Mouse (Mus musculus) kidney, postnatal 25 days (tissue): ENCODE results near the gene Gper1.

ENCODE experiments used
- DNase-seq, 2 experiments: peaks; one replicate each; pipeline ENCODE4 v3.0.0; 2021; ENCODE audit warnings: mixed read lengths in 2 of 2

Gper1 gene

DNA sequence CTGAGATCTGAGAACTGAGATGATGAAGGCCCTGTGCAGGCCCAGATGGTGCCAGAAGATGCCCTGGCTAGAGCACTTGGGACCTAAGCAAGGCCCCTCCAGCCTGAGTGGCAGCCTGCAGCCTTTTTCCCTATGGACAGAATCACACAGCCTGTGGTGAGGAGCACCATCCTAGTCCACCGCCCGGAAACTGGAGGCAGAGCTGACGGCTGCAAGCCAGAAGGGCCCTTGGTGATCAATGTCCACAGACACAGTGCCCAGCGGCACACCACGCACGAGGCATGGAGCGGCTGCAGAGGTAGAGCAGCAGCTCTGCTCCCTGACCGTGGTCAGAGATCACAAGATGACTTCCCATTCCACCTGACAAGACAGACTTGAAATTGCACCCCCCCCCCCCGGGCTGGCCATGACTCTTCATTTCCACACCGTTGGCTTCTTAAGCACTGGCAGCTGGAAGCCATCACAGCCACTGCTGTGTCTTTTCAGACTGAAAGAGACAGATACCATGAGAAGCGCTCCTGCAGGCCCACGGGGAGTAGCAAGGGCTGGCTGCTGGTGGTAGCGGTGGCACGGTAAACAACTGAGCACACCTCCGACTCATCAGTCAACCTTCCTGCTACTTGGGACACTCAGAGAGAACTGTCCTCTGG is 11.2 kb upstream of the Gper1 start:
- DNase-seq = no peak

DNA sequence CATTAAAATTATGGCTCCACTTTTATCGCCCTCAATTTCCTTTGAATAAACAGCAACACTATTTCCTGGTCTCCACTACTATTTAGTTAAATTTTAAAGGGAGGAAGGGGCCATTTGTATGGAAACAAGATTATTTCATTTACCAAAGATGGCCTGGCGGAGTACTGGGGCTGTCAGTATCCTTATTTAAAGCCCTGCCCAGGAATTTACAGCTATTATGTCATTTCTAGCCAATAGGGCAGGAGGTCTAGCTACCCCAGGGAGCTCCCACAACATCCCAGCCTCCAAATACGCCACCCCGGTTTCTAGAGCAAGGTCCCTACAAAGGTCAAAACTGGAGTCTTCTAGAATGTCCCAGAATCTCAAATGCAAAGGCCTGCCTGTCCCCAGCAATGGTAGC is 9.4 kb upstream of the Gper1 start:
- no peak for DNase-seq

DNA sequence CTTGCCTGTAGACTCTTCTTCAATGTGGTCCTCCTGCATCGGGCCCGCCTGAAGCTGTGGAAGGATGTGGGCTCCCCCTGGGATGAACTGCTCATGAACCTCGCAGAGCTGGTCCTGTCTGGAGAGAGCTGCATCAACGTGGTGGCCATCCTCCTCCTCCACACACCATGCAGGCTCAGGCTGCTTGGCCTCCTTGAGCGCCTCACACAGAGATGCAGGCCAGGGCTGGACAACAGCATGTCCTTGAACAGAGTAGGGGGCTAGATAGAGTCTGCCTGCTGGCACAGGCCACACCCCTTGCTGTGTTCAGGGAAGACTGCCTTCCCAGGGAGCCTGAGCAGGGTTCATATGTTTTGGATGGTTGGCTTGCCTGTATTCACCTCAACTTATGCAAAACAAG is 8.0 kb upstream of the Gper1 start:
- DNase-seq = peak in 1 of 2 experiments; percentile 30

DNA sequence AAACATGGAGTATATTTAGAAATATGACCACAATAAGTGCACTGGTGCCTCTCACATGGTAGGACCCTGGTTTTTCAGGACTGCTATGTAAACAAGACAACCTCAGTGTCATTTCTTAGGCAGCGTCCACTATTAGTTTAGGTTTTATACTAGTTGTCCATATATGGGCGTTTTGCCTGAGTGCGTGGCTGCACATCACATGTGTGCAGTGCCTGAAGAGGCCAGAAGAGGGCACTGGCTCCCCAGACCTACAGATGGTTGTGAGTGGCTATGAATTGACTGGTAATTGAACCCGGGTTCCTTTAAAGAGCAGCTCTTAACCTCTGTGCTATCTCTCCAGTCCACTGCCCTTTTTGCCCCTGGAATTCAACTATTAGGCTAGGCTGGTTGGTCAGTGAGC is 6.0 kb upstream of the Gper1 start:
- no peak for DNase-seq

DNA sequence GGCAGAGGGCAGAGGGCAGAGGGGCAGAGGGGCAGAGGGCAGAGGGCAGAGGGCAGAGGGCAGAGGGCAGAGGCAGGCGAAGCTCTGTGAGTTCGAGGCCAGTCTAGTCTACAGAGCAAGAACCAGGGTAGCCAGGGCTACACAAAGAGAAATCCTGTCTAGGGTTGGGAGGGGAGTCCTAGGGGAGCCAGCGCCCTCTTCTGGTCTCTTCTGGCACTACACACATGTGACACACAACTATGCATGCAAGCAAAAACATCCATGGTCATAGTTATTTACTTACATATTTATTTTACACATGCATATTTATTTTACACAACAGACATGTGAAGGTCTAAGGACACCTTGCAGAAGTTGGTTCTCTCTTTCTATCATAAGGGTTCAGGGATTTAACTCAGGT is 5.5 kb upstream of the Gper1 start:
- DNase-seq = no peak

DNA sequence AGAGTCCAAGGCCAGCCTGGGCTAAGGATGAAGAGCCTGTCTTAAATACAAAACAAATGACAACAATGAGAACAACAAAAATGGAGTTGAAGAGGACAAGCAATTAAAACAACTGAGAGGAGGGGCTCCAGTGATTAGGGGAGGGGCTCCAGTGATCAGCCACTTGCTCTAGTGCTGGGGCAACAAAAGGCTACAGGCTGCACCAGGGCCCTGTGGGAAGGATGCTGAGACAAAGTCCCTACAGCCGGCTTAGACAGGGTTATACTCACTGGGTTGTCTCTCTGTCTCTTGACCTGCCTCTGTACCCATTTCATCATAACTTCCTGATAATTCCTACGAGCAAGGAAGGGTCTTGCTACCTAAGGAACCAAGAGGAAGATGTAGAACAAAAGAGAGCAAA is 4.8 kb upstream of the Gper1 start:
- DNase-seq = no peak

DNA sequence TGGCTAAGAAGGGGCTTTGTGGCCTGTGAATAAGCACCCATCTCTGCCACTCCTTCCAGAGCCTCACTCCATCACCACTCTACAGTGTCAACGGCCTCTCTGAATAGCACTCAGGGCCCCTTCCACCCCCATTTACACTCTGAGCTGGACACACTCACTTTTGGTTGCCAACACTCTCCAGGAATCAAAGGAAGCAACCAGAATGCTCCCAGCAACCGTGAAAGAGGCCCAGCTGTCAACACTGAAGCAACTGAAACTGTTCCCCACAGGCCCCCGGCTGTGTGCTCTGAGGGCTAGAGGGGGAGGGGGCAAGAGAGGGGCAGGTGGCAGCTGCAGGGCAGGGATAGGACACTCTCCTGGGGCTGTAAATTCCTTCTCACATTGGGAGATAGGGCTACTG is 4.3 kb upstream of the Gper1 start:
- DNase-seq = no peak

DNA sequence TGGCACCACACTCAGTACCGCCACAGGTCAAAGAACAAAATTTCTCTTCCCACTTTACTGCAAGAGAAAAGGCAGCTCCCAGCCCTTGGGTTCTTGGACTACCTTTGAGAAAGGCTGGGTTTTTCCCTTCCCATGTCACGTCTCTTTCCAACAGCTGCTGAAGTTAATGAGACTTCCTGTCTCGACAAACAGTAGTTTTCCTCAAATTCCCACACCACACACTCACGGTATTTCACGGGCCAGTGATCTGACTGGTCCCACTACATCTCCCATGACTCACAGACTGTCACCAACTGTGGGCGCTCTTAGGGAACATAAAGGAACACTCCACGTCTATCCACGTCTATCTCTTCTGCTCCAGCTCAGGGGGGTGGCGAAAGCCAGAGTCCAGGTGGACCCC is 2.2 kb downstream of the Gper1 start:
- DNase-seq = no peak

DNA sequence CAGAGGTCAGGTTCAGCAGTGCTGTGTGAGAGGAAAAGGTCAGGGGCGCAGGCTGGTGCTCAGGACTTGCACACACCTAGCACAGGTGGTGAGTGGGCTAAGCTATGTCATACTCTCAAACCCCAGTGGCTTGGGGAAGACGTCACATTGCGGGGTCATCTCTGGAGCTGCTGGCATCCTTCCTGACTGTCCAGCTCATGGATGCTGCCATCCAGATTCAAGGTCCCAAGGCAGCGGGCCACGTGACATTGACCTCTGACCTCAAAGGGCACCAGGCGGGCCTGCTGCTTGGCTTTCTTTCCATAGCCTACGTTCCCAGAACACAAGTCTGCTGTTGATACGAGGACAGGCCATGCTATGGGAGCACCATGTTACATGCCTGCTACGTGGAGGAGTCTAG is 4.0 kb downstream of the Gper1 start:
- DNase-seq = no peak

DNA sequence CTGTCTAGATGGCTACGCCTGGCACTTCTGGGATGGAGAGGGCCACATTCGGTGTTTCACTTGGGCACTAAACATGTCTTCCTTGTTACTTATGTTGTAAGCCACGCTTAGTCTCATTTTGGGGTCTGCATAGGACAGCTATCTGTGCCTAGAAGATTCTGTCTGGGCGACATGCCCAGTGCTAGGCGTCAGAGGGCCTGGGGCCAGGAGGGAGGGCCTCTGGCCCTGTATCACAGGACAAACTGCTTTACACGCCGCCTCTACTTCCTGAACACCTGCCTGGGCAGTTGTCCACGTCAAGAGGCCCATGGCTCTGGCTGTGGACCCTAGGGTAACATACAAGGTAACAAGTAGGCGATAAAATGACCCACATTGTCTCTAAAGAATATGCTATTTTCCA is 5.0 kb downstream of the Gper1 start:
- no peak for DNase-seq

DNA sequence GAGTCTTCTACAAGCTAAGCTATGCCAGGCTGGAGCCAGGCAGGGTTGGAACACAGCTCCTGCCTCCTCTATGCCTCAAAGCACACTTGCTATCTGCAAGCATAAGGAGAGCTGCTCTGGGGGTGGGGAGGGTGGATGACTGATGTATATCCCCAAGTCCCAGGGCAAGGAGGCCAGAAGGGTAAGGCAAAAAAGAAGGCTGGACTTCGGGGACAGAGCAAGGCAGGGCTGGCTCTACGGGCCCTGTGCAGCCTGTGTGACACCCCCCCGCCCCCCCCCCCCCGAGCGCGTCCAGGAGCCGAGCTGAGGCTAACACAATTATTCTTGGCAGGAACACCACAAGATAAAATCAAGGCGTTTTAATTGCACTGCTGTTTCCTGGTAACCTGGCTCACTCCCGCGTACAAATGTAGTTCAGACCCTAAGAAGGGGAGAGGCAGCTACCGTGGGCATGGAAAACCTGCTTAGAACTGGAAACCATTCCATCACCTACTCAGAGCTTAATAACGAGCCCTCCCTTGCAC is 6.9 kb downstream of the Gper1 start:
- peak; percentile 33 to 70 for DNase-seq

DNA sequence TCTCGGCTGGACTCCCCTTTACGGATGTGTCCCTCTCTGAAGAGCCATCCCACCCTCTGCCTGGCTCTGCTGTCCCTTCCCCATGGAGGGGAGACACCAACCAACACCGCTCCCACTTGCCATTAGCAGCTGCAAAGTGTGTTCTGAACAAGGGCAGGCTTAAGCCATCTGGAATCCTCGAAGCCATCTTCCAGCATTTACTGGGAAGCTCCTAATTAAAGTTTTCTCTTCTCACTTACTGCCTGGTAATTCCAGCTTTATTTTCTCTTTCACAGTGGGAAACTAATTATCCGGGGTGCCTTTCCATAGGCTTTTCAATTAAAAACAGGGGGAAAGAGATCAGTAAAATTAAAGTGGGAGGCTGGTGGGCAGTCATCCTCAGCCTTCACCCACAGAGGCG is 9.4 kb downstream of the Gper1 start:
- no peak for DNase-seq

DNA sequence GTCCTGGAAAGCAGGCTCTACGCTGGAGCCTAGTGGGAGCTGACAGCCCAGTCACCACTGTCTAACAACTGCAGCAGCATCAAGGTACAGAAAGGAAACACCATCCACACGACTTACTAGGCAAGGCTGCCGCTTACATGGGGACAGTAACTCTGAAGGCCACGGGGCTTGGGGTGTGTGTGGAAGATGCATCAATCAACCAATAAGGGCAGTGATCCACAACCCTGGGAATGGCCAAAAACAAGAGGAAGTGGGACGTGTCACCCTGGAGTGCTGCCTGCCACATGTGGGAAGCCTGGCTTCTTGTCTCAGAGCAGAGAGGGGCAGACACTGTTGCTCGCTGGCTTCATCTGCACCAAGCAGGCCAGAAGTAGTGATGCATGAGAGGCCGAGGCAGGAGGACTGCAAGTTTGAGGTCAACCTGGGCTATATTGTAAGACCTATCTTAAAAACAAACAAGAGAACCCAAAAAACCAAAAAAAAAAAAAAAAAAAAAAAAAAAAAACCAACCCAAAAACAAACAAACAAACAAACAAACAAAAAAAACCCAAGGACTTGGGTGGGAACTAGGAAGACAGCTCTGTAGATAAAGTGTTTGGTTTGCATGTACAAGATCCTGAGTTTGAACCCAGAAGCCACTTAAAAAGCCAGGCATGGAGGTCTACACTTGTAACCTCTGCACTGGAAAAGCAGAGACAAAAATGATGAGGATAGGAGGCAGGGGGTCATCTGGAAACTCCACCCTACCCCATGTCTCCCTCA is 10.0 kb downstream of the Gper1 start:
- no peak for DNase-seq

DNA sequence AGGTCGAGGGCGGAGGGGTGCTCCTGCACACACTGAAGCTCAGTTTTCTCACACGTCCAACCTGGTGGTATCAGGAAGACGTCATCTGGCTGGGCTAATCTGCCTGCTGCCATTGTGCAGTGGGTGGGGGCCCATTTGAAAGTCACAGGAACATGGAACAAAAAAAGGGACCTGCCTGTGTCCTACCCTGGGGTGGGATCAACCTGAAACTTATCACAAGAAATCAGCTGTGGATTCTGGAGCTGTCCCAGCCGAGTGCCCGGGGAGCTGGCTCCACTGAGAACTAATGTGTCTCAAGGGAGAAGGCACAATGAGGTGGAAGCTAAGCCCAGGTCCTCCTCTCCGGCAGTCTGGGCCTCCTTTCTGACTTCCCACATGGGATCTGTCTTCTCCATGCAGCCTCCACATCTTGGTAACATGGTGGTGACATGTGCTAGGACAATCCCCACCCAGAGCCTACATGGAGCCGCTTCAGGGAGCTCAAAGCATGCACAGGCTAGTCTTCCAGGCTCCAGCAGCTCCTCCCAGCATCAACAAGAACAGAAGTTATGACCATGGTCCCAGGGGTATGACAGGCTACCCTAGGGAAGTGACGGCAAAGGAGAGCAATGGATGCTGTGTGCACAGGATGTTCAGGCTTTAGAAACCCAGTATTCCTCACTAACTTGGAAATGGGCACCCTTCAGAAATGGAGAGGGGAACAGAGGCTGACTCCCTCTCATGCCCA is 11.1 kb downstream of the Gper1 start:
- no peak for DNase-seq

DNA sequence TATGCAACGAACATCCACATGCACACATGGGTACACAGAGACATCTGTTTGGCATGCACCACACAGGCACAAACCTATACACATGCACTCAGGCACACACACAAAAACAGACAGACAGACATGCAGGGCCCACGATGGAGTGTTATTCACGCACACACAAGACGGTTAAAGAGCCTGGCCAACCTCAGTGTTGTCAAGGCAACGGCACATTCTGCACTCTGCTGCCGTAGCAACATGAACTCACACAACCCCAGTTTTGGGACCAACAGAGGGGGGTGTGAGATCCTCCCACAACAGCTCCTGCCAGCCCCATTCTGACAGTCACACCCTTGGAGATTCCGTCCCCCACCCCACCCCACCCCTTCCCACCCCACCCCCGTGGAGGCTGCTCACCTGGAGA is 12.0 kb downstream of the Gper1 start:
- DNase-seq = peak in 1 of 2 experiments; percentile 55

DNA sequence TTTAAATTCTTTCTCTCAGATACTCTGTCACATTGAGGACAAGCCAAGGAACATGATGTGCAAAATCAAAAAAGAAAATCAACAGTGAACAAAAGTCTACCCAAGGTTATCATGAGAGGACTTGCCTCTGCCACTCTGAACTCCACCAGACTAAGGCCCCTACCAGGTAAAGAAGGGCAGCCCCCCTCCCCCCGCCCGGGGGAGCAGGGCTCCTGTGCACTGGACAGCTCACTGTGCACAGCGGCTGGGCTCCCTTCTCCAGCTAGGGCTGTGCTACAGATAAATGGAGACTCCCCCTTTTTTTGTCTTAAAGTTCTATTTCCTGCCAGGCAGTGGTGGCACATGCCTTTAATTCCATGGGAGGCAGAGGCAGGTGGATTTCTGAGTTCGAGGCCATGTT is 14.8 kb downstream of the Gper1 start:
- no peak for DNase-seq

DNA sequence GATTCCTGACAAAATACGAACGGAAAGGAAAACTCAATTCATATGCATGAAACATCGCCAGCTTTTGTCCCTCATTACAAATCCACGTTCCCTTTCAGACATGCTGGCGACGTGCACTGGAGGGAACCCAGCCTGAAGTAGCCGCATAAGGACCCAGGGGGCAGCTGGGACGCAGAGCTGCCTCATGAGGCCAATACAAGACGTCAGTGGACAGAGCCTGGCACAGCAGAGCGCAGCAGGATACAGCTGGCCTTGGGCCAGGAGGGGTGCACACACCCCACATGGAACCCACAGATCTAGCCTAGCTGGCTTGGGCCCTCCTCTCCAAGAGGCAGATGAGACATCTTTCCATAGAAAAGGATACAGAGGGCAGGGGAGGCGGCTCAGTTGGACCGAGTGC is 15.5 kb downstream of the Gper1 start:
- no peak for DNase-seq

DNA sequence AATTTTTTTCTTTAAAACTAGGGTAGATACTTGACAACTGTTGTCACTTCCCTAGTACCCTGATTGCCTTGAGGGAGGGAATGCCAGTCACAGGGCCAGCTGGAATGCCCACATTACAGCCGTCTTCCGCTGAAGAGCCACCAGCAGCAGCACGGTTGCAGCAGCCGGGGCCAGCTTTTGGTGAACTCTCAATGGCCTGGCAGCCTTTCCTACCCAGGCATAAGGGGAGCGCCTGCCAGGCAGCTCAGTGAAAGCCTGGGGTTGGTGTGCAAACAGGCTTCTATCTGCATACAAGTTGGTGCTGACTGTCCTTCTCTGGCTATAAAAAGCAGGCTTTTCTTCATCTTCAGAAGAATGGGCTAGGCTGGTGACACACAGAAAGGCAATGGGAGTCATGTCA is 17.5 kb downstream of the Gper1 start:
- DNase-seq = no peak

DNA sequence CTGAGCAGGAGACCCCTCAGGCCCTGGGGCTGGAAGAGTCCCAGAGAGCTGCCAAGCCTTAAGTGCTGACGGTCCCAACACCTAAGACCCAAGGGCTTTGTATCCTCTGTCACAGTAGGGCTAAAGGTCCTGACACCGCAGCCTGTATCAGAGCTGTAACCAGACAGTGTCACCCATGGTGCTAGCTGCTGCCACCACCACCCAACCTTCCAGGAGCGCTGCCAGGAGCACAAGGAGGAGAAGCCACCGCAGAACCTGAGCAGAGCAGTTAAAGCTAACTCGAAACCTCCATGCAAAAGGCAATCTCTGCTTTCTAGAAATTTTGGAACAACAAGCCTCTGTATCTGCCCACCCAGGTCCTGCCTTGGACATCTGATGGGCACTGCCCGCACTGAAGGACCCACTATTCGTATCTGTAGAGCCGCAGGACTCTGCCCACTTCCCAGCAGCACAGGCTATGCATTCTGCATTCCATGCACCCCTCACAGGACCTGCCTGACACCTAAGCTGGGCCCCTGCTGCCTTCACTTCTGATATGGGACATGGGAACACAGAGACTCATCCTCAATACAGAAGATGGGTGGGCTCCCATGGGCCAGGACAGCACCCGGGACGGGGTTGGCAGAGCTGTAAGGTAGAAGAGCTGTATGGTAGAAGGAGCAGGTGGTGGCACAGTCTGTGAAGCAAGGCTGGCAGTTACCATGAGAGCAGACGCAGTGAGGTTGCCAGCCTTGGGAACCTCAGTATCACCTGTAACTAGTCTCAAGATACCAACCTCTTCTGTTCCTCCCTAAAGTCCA is 18.2 kb downstream of the Gper1 start:
- no peak for DNase-seq

DNA sequence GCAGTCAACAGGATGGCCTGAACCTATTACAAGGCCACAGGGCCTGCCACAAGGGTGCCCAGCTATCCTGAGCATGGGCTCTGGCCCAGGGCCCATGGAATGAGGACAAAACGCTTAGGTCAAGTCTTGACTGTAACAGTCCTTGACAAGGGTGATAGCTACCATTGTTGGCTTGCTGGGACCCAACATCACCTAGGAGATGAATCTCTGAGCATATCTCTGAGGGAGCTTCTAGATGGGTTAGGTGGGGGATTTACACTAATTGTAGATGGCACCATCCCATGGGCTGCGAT is 18.7 kb downstream of the Gper1 start:
- no peak for DNase-seq

DNA sequence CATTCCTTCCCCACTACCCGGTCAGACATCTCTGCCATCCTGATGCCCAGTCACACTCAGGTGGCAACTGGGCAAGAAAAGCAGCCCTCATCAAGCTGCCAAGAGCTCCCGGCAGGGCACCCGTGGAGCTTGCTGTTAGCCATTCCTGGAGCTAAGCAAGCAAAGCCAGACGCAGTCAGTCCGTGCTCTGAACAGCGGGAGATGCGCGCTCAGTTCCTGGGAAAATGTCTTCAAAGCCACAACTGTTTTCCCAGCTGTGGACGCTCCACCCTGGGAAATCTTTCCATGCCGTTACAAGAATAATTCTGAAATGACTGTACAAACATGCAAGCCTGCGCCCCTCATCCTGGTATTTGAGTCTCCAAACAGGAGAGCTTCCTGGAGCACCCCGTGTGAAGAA is 19.5 kb downstream of the Gper1 start:
- no peak for DNase-seq

DNA sequence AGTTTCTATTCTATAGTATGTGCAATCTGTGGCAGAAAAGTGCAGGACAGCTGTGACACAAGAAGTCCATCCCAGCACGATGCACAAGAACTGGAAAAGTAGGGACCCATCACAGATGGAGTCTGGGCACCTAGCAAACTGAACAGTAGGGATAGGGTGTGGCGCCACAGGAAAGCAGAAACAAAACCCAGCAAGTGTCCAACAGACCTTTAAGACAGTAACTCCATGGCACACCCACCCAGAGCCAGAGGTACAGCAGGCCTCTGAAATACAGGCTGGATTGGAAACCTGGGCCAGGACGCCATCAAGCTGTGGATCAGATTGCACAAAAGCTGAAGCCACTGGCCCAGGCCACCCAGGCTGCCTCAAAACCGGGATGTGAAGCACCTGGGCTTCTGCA is 20.0 kb downstream of the Gper1 start:
- no peak for DNase-seq

DNA sequence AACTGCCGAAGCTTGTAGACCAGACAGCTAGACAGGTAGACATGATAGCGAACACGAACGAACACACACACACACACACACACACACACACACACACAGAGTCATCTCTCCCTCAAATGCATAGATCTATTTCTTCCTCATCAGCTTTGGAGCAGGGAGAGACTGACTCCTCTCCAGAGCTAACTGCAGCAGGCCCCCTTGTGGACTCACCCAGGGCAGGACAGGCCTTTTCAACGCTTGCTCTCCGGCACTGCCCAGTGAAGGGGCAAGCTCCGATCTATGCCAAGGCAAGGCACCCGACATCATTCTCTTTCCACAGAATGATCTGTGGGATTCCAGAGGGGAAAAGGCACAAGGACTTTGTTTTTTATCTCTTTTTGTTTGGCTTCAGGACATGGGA is 22.3 kb downstream of the Gper1 start:
- no peak for DNase-seq
